Mouse (Mus musculus) forebrain, embryonic 14.5 days (tissue): ENCODE measurements at regions not wholly inside any gene's neighbourhood (a gene's known extent, or its start where the extent isn't known, plus 50 kb on each side); places are given as distances from the start of the nearest gene placed in this dataset.

Source experiments
- ATAC-seq: fragments of 200-750 bp; cut with Nextera tagmentation; 2 replicates; pipeline ENCODE4 v1.8.0; 2017; ENCODE audit warnings: mild to moderate bottlenecking, moderate library complexity
- DNase-seq: peaks from one replicate; pipeline ENCODE4 v3.0.0-alpha.2; 2015; ENCODE audit warnings: low spot score
- H3K27ac ChIP-seq: fragments of 300-500 bp; sonication (generic); 2 replicates; pipeline ENCODE4 v1.5.1; 2014; ENCODE audit warnings: low read depth, mild to moderate bottlenecking, control low read depth, low read length, moderate library complexity
- H3K27me3 ChIP-seq: fragments of 300-500 bp; sonication (generic); replicated peaks from 2 replicates; pipeline ENCODE4 v1.6.1; 2014; ENCODE audit warnings: low read length, control low read depth, mixed read lengths; ENCODE audit not compliant: control insufficient read depth, insufficient read depth
- H3K36me3 ChIP-seq: fragments of 300-500 bp; sonication (generic); 2 replicates; pipeline ENCODE4 v1.6.1; 2014; ENCODE audit warnings: low read length, control low read depth; ENCODE audit not compliant: control insufficient read depth, insufficient read depth
- H3K4me1 ChIP-seq: fragments of 300-500 bp; sonication (generic); 2 replicates; pipeline ENCODE4 v1.6.1; 2014; ENCODE audit warnings: antibody characterized with exemption, low read length, control low read depth; ENCODE audit not compliant: control insufficient read depth, insufficient read depth
- H3K4me2 ChIP-seq: fragments of 300-500 bp; sonication (generic); 2 replicates; pipeline ENCODE4 v1.6.1; 2014; ENCODE audit warnings: mild to moderate bottlenecking, control low read depth, low read length
- H3K4me3 ChIP-seq: fragments of 300-500 bp; sonication (generic); 2 replicates; pipeline ENCODE4 v1.5.1; 2014; ENCODE audit warnings: low read depth, low read length, control low read depth
- H3K9ac ChIP-seq: fragments of 300-500 bp; sonication (generic); 2 replicates; pipeline ENCODE4 v1.6.1; 2014; ENCODE audit warnings: mild to moderate bottlenecking, low read length, control low read depth, moderate library complexity
- H3K9me3 ChIP-seq: fragments of 300-500 bp; sonication (generic); replicated peaks from 2 replicates; pipeline ENCODE4 v1.6.1; 2016; ENCODE audit warnings: low read length, control low read depth, mixed read lengths; ENCODE audit not compliant: control insufficient read depth
- WGBS: fragments of 180-500 bp; shearing (Covaris S2); extraction: QIAGEN DNeasy Blood & Tissue Kit; methylation state at CpG from one replicate; pipeline ENCODE4 v1.1.7; 2014; 5-methylcytosine and 5-hydroxymethylcytosine counted together

DNA sequence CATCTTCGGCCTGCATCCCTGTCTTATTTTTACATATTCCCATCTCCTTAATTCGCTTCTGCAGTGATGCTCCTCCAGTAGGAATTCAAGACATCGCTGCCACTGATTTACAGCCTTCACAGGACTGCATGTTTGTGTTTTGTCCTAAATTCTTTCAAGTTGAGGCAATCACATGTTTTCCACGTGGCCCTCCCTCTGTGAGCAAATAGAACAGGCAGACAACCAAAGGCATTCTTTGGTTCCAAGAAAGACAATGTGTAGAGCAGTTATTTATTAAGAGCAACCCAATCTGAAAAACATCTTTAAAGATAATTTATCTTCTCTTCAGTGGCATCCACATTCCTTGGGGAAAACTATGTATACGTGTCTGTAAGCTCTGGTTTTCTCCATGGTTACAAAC lies 472.8 kb upstream of the Intu start:
- Histone ChIP-seq H3K27me3 (no peaks in the 10 kb centered on the region), H3K9me3 (no peaks in the 10 kb centered on the region), H3K4me2 (no peak overlapping the region), H3K4me3 (no peak overlapping the region), H3K27ac (no peak overlapping the region), H3K36me3 (no peaks in the 10 kb centered on the region), H3K9ac (no peak overlapping the region), H3K4me1 (no peaks in the 10 kb centered on the region)
- DNase-seq: no peak
- ATAC-seq: no peak
- WGBS: 87% methylated on average over 5 of the region's 5 CpGs

DNA sequence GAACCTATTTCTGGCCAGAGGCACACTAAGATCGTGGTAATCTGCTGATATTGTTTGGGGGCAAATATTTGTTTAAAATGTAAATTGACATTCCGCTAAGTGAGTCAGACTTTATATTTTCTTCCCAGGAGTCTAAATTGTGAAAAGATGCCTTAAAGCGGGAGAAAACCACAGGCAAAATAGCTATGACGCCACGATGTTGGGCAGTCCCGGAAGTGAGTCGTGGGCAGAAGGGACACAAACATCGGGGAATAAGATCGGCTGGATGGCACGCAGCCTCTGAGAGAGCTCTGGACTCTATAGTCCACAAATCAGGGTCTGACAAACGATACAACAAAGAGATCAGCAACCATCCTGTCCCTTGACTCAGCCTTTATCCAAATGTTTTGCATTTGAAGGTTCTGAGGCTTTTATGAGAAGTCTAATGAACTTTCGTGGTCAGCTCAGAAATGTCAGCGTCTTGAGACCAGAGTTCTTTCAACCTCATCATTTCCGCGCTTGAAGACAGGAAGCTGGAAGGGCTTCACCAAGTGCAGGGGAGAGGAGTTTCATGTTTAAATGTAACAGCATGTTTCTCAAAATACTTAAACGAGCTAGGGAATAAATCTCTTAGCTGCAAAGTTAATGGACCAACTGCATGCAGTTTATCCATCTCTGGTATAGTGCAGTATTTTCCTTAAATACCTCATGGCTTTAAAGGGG lies 472.2 kb upstream of the Intu start:
- Histone ChIP-seq H3K27me3 (no peaks in the 10 kb centered on the region), H3K4me3 (no peak overlapping the region), H3K27ac (no peak overlapping the region), H3K9ac (no peak overlapping the region), H3K4me2 (no peak overlapping the region), H3K4me1 (no peaks in the 10 kb centered on the region), H3K36me3 (no peaks in the 10 kb centered on the region), H3K9me3 (no peaks in the 10 kb centered on the region)
- DNase-seq: no peak
- 82% methylated on average over 16 of the region's 16 CpGs for WGBS
- ATAC-seq: no peak

DNA sequence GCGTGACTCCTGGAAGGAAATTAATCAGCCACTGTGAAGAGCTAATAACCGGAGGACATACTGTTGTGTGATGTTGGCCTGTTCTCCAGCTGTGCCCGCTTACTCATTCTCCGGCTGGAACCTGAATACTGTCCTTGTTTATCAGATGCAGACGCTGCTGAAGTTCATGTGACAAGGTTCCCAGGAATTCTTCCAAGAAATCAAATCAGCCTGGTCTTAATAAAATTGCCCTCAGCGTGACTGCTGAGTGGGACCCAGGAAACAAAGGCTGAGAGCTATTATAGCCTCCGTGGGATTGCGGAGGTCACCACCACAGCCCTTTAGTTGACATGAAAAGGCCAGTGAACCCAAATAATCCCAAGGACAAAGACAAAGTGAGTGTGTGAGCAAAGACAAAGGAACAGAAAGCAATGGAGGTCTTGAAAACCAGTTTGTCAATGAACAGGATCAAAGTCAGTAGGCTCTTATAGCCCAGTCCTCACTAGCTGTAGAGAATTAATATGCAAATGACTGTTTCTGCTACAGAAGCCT lies 460.9 kb upstream of the Intu start:
- ATAC-seq: peak; percentile 94
- H3K27me3 ChIP-seq: no peaks in the 10 kb centered on the region
- H3K9ac ChIP-seq: no peak overlapping the region
- no peak overlapping the region for H3K27ac ChIP-seq
- WGBS: 2% methylated on average over 8 of the region's 8 CpGs
- peaks cover 4% of the 10 kb centered on the region; the same call in 1 of the 2 replicates for H3K4me1 ChIP-seq
- no peaks in the 10 kb centered on the region for H3K9me3 ChIP-seq
- no peak overlapping the region for H3K4me3 ChIP-seq
- H3K4me2 ChIP-seq: no peak overlapping the region
- peak; percentile 87 for DNase-seq
- no peaks in the 10 kb centered on the region for H3K36me3 ChIP-seq

DNA sequence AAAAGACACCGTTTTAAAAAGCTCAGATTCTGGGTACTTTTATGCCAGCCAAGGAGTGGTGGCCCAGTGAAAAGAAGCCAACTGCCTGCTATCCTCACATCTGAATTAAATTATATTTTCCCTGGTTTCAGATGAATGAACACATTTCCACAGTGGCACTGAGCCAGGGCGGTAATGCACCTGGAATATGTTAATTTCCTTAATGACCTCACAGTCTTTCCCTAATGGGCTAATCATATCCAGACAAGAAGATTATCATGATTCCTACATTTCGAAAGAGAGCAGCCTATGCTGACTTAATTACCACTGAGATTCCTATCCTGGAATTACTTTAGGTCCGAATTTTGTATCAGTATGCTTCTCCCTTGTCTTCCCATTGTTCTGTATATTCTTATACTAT lies 454.3 kb upstream of the Intu start:
- H3K9me3 ChIP-seq: no peaks in the 10 kb centered on the region
- peak; percentile 65 for DNase-seq
- ATAC-seq: peak; percentile 74
- no peak overlapping the region for H3K4me2 ChIP-seq
- H3K9ac ChIP-seq: no peak overlapping the region
- H3K4me3 ChIP-seq: no peak overlapping the region
- H3K36me3 ChIP-seq: no peaks in the 10 kb centered on the region
- peaks cover 7% of the 10 kb centered on the region; the same call in 1 of the 2 replicates for H3K4me1 ChIP-seq
- WGBS: 23% methylated on average over 4 of the region's 4 CpGs
- no peak overlapping the region for H3K27ac ChIP-seq
- H3K27me3 ChIP-seq: no peaks in the 10 kb centered on the region

DNA sequence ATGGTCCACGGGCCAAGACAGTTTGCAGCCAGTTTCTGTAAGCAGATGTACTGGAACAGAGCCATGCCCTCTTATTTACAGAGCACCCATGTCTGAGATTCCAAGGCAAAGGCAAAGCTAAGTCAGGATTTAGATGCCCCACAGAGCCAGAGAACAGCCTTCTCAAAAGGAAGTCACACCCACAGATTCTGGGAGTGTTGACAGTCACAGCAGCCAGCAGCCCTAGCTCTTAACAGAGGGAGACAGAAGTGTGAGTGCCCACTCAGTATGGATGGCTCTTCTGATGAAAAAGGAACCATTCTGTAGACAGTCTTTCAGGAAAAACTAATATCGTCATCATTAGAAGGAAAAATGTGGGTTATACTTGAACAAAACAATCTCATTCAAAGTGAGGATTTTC lies 446.0 kb upstream of the Intu start:
- no peaks in the 10 kb centered on the region for H3K9me3 ChIP-seq
- H3K27ac ChIP-seq: no peak overlapping the region
- H3K4me2 ChIP-seq: no peak overlapping the region
- no peaks in the 10 kb centered on the region for H3K27me3 ChIP-seq
- no peak overlapping the region for H3K9ac ChIP-seq
- ATAC-seq: no peak
- H3K4me1 ChIP-seq: no peaks in the 10 kb centered on the region
- no peak overlapping the region for H3K4me3 ChIP-seq
- DNase-seq: no peak
- 77% methylated on average over 2 of the region's 2 CpGs for WGBS
- H3K36me3 ChIP-seq: no peaks in the 10 kb centered on the region

DNA sequence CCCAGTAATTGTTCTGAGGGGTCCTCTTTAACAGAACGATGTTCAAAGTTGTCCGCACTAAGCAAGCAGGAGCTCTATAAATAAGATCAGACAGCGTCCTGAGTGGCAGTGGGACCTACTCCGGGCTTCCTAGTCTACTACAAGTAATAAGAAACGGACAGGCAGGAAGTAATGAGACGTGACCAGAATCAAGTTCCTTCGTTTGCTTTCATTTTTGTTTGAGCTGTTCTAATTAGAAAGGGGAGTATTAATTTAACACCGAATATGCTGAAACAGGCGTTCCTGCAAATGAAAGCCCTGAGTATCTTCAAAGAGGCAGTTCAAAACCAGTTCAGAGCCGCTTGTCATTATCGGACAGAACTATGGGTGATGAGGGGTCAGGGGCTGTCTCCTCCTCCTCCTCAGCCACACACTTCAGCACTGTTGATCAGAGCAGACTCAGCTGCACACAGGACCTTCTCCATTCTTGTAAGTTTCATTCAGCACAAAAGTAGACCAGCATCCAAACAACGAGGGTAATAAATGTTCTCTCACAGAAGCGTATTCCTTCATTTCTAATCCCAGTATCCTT lies 439.2 kb upstream of the Intu start:
- H3K9me3 ChIP-seq: no peaks in the 10 kb centered on the region
- peak overlapping the region; percentile 8; the same call in 1 of the 2 replicates for H3K4me2 ChIP-seq
- WGBS: 35% methylated on average over 13 of the region's 13 CpGs
- H3K4me1 ChIP-seq: peaks cover 9% of the 10 kb centered on the region; the same call in 1 of the 2 replicates
- DNase-seq (peak; percentile 30), ATAC-seq (0 out of 2 replicates have a peak, but pooled peaks have one; percentile 14)
- no peak overlapping the region for H3K9ac ChIP-seq
- no peaks in the 10 kb centered on the region for H3K27me3 ChIP-seq
- H3K36me3 ChIP-seq: no peaks in the 10 kb centered on the region
- H3K4me3 ChIP-seq: no peak overlapping the region
- peak overlapping the region; percentile 44; the same call in 1 of the 2 replicates for H3K27ac ChIP-seq

DNA sequence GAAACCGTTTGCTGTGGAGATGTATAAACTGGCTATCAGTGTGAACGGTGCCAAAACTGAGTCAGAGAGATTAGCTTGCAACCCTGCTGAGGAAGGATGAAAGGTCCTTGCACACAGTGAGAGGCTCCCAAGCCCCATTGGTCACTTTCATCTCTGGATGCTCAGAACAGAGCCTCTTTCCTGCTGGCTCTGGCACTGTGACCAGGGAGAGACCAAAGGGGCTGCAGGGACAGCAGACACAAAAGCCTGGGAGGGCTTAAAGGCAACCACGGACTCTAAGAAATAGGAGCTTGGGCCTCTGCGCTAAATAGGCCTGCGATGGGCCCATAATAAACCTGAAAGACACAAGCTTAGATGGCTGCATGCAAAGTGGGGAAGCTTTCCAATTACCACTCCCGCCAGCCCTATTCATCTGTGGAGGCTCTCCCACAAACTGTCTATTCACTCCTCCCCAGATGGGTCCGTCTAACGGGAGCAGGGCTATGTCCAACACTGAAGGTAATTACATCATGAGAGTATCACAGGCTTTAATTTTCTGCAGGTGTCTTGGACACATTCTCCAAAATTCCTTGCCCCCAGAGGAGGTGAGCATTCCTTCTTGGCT lies 438.2 kb upstream of the Intu start:
- Histone ChIP-seq H3K27me3 (no peaks in the 10 kb centered on the region), H3K4me3 (no peak overlapping the region), H3K4me1 (peaks cover 9% of the 10 kb centered on the region; the same call in 1 of the 2 replicates), H3K4me2 (no peak overlapping the region), H3K27ac (peak overlapping the region; percentile 64), H3K9me3 (no peaks in the 10 kb centered on the region), H3K9ac (no peak overlapping the region), H3K36me3 (no peaks in the 10 kb centered on the region)
- ATAC-seq (peak; percentile 76; the same call in 1 of the 2 replicates), DNase-seq (peak; percentile 70)
- WGBS: 6% methylated on average over 8 of the region's 8 CpGs

DNA sequence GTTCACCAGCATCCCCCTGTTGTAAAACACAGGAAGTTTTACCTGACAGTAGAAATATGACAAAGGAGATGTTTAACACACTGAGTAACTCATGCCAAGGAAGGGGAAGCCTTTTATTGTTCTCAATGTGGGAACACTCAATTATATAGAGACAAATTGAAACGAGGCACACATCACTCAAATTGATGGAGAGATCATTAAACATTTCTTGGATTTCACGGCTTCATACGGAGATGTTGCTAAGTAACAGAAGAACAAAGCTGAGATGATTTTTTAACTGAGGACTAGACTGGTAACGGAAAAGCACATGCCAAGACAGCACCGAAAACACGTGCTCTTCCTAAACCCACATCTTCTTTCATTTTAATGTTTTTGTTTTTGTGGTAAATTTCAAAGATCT lies 437.0 kb upstream of the Intu start:
- ATAC-seq: peak; percentile 38
- DNase-seq: peak; percentile 63
- 36% methylated on average over 6 of the region's 6 CpGs for whole genome bisulfite sequencing

DNA sequence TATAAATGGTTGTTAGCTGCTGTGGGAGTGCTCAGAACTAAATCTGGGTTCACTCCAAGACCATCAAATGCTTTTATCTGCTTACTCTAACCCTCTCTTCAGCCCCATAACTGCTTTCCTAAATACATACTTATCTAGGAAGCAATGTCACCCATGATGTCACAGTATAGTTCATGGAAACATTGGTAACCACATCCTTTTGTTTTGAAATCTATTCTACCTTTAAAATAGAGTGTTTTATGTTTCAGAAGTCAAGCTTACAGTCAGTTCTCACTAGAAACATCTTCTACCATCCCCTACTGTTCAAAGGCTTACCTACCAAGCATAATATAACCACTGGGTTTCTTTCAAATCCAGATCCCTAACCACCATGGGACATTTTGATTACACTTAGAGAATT lies 436.4 kb upstream of the Intu start:
- no peak for ATAC-seq
- no peaks in the 10 kb centered on the region for H3K9me3 ChIP-seq
- H3K27ac ChIP-seq: no peak overlapping the region
- no peak overlapping the region for H3K9ac ChIP-seq
- H3K4me1 ChIP-seq: peaks cover 9% of the 10 kb centered on the region; the same call in 1 of the 2 replicates
- no peak overlapping the region for H3K4me3 ChIP-seq
- no peaks in the 10 kb centered on the region for H3K27me3 ChIP-seq
- no peak for DNase-seq
- H3K36me3 ChIP-seq: no peaks in the 10 kb centered on the region
- H3K4me2 ChIP-seq: no peak overlapping the region

More for the DNA sequence above, 437.0 kb upstream of the Intu start:
- peaks cover 9% of the 10 kb centered on the region; the same call in 1 of the 2 replicates for H3K4me1 ChIP-seq
- no peaks in the 10 kb centered on the region for H3K27me3 ChIP-seq
- H3K36me3 ChIP-seq: no peaks in the 10 kb centered on the region
- no peak overlapping the region for H3K9ac ChIP-seq
- no peak overlapping the region for H3K4me2 ChIP-seq
- no peaks in the 10 kb centered on the region for H3K9me3 ChIP-seq
- no peak overlapping the region; the same call in 1 of the 2 replicates for H3K27ac ChIP-seq
- H3K4me3 ChIP-seq: no peak overlapping the region
